Mouse (Mus musculus) CH12.LX (cell line): ENCODE data around the gene Atp1a1.

Source experiments
- EP300 ChIP-seq: IDR thresholded peaks from 2 replicates; pipeline ENCODE4 v1.6.1; 2011; ENCODE audit warnings: low read length, improper control_type of control experiment
- ETS1 ChIP-seq: conservative IDR thresholded peaks from 2 replicates; pipeline ENCODE4 v1.6.1; 2012; ENCODE audit warnings: low read depth, mild to moderate bottlenecking, inconsistent platforms, low read length, improper control_type of control experiment, moderate library complexity
- JUND ChIP-seq: conservative IDR thresholded peaks from 2 replicates; pipeline ENCODE4 v1.6.1; 2011; ENCODE audit warnings: low read depth, low read length, improper control_type of control experiment
- TCF12 ChIP-seq: IDR thresholded peaks from 2 replicates; pipeline ENCODE4 v1.6.1; 2014; ENCODE audit warnings: low read depth, mild to moderate bottlenecking, inconsistent platforms, low read length, improper control_type of control experiment

DNA sequence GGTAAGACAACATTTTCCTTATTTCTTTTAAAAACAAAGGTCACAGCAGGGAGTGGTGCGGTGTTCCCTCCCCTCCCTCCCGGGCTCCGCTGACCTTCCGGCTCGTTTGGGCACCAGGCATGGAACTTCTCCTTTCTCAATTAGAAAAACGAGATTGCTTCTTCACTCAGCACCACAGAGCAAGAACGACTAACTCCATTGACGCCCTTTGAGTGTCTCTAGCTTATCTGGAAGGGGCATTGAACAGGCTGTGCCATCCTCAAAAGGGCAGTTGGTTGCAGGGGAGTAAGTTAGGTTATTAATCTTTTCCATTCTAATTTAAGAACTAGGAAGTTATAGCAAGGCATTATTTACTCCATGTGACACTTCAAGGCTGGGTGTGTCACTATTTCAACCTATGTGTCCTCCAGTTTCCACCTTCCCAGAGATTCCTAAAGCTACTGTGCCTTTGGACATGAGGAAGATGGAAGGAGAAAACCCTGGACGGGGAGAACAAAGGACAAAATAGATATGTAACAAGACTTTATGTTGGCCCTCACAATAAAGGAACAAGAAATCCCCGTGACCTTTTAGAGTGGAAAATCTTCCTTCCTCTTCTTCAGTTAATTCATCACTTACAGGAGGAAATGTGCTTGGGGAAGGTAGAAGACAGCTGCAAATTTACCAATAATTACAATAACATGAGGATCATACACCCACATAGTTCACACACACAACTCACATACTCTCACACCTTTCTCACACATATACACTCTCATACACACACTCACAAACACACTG is 7.0 kb downstream of the Atp1a1 start:
- TF ChIP-seq TCF12 = no peak
- TF ChIP-seq EP300 = peak; percentile 51; the same call in 1 of the 2 replicates
- TF ChIP-seq ETS1 = no peak
- TF ChIP-seq JUND = no peak
